Mouse (Mus musculus) ES-Bruce4 (cell line): ENCODE results near the gene Ly86. TPM values are rescaled to one million over a fixed set of nuclear protein-coding genes. Genes with fewer than 3 reads are reported as not detected.

Experiments used
- H3K27ac ChIP-seq: 2 replicates; pipeline ENCODE4 v1.5.1; 2012; ENCODE audit warnings: low read length, inconsistent platforms; ENCODE audit not compliant: insufficient read depth
- H3K27me3 ChIP-seq: 2 replicates; pipeline ENCODE4 v1.6.1; 2012; ENCODE audit warnings: mild to moderate bottlenecking, low read length, inconsistent platforms; ENCODE audit not compliant: control insufficient read depth, poor library complexity, insufficient read depth, severe bottlenecking
- H3K36me3 ChIP-seq: 2 replicates; pipeline ENCODE4 v1.6.1; 2012; ENCODE audit warnings: inconsistent platforms, mild to moderate bottlenecking, low read length, moderate library complexity; ENCODE audit not compliant: control insufficient read depth, poor library complexity, insufficient read depth, severe bottlenecking
- H3K4me1 ChIP-seq: one replicate; pipeline ENCODE4 v1.8.1; 2011; ENCODE audit warnings: low read length; ENCODE audit not compliant: control insufficient read depth, insufficient read depth
- H3K4me3 ChIP-seq: 2 replicates; pipeline ENCODE4 v1.5.1; 2011; ENCODE audit warnings: low read depth, mild to moderate bottlenecking, low read length
- H3K9ac ChIP-seq: 2 replicates; pipeline ENCODE4 v1.6.1; 2012; ENCODE audit warnings: low read depth, mild to moderate bottlenecking, inconsistent platforms; ENCODE audit not compliant: poor library complexity, severe bottlenecking
- H3K9me3 ChIP-seq: replicated peaks from 2 replicates; pipeline ENCODE4 v1.6.1; 2012; ENCODE audit warnings: mild to moderate bottlenecking, low read length, inconsistent platforms; ENCODE audit not compliant: control insufficient read depth, poor library complexity, insufficient read depth, severe bottlenecking
- CTCF ChIP-seq: IDR thresholded peaks from one replicate; pipeline ENCODE4 v1.8.1; 2011; ENCODE audit warnings: low read depth, low read length
- EP300 ChIP-seq: IDR thresholded peaks from 2 replicates; pipeline ENCODE4 v1.6.1; 2011; ENCODE audit warnings: low read depth, low read length; ENCODE audit not compliant: insufficient read depth
- POLR2A ChIP-seq: IDR thresholded peaks from one replicate; pipeline ENCODE4 v1.8.1; 2011; ENCODE audit warnings: low read length; ENCODE audit not compliant: insufficient read depth
- polyA plus RNA-seq: library from polyadenylated mRNA; stranded (reverse); fragments of >200 nt; gene quantifications from 2 replicates; pipeline ENCODE4 v1.2.4, GENCODE M21; 2011; ENCODE audit warnings: low read depth; ENCODE audit not compliant: missing spikeins, insufficient read depth, insufficient read length

Ly86 gene
- polyA plus RNA-seq, 1 experiment = not detected

GRCm38 (mm10) chr13:37330971-37331370, 14.0 kb upstream of the Ly86 start:
- no peaks in the 10 kb centered on the region for H3K36me3 ChIP-seq
- no peak overlapping the region for H3K9ac ChIP-seq
- TF ChIP-seq POLR2A (no peak), EP300 (no peak), CTCF (no peak)
- H3K4me1 ChIP-seq = no peaks in the 10 kb centered on the region
- H3K9me3 ChIP-seq = no peaks in the 10 kb centered on the region
- no peaks in the 10 kb centered on the region; the same call in 1 of the 2 replicates for H3K27me3 ChIP-seq
- no peak overlapping the region for H3K4me3 ChIP-seq
- no peak overlapping the region for H3K27ac ChIP-seq

GRCm38 (mm10) chr13:37332779-37333543, 12.0 kb upstream of the Ly86 start:
- Histone ChIP-seq H3K36me3 (no peaks in the 10 kb centered on the region), H3K4me1 (no peaks in the 10 kb centered on the region), H3K27me3 (no peaks in the 10 kb centered on the region; the same call in 1 of the 2 replicates), H3K4me3 (no peak overlapping the region), H3K9ac (no peak overlapping the region), H3K9me3 (no peaks in the 10 kb centered on the region), H3K27ac (no peak overlapping the region)
- no peak for TF ChIP-seq POLR2A
- no peak for TF ChIP-seq EP300
- no peak for TF ChIP-seq CTCF

GRCm38 (mm10) chr13:37333544-37333870, 11.5 kb upstream of the Ly86 start:
- Histone ChIP-seq H3K4me1 (no peaks in the 10 kb centered on the region), H3K36me3 (no peaks in the 10 kb centered on the region), H3K9me3 (no peaks in the 10 kb centered on the region), H3K27me3 (no peaks in the 10 kb centered on the region; the same call in 1 of the 2 replicates), H3K27ac (no peak overlapping the region), H3K9ac (no peak overlapping the region), H3K4me3 (no peak overlapping the region)
- TF ChIP-seq POLR2A (no peak), EP300 (no peak), CTCF (no peak)

- TF ChIP-seq POLR2A (no peak), CTCF (no peak), EP300 (no peak)
- Histone ChIP-seq H3K4me1 (no peaks in the 10 kb centered on the region), H3K27ac (no peak overlapping the region), H3K4me3 (no peak overlapping the region), H3K36me3 (no peaks in the 10 kb centered on the region), H3K9me3 (no peaks in the 10 kb centered on the region), H3K27me3 (no peaks in the 10 kb centered on the region; the same call in 1 of the 2 replicates), H3K9ac (no peak overlapping the region)
Observed at GRCm38 (mm10) chr13:37337269-37337668, 7.7 kb upstream of the Ly86 start.

- Histone ChIP-seq H3K9me3 (no peaks in the 10 kb centered on the region), H3K4me3 (no peak overlapping the region), H3K27ac (no peak overlapping the region), H3K9ac (no peak overlapping the region), H3K27me3 (no peaks in the 10 kb centered on the region; the same call in 1 of the 2 replicates), H3K4me1 (no peaks in the 10 kb centered on the region), H3K36me3 (no peaks in the 10 kb centered on the region)
- TF ChIP-seq CTCF (no peak), POLR2A (no peak), EP300 (no peak)
Observed at GRCm38 (mm10) chr13:37337871-37338270, 7.1 kb upstream of the Ly86 start.

- Histone ChIP-seq H3K27ac (no peak overlapping the region), H3K27me3 (no peaks in the 10 kb centered on the region; the same call in 1 of the 2 replicates), H3K9ac (no peak overlapping the region), H3K36me3 (no peaks in the 10 kb centered on the region), H3K4me1 (no peaks in the 10 kb centered on the region), H3K9me3 (no peaks in the 10 kb centered on the region), H3K4me3 (no peak overlapping the region)
- no peak for TF ChIP-seq POLR2A
- TF ChIP-seq EP300 = no peak
- TF ChIP-seq CTCF = no peak
Observed at GRCm38 (mm10) chr13:37342804-37343203, 2.2 kb upstream of the Ly86 start.
